Mouse (Mus musculus) small intestine, adult 2 months (tissue): Measurements from ENCODE around the gene Tns3.

Experiments used
- CTCF ChIP-seq: fragments of 200-500 bp; IDR thresholded peaks from 2 replicates; pipeline ENCODE4 v1.5.1; 2012; ENCODE audit warnings: low read depth, mild to moderate bottlenecking, control low read depth, inconsistent platforms, low read length, moderate library complexity, mixed read lengths; ENCODE audit not compliant: insufficient replicate concordance, insufficient read length; ENCODE audit errors: extremely low read depth
- POLR2A ChIP-seq: fragments of 200-500 bp; IDR thresholded peaks from 2 replicates; pipeline ENCODE4 v1.6.1; 2012; ENCODE audit warnings: low read depth, mild to moderate bottlenecking, control low read depth, inconsistent platforms, low read length, moderate library complexity

GRCm38 (mm10) chr11:8671698-8672097, 7.4 kb upstream of the Tns3 start:
- TF ChIP-seq POLR2A (no peak), CTCF (no peak)
